Mouse (Mus musculus) ZHBTc4 (cell line): ENCODE measurements around the gene Ptprr.

Source experiments
- DNase-seq: peaks from one replicate; pipeline ENCODE4 v3.0.0-alpha.2; 2011; ENCODE audit warnings: low read depth, low spot score

The Ptprr gene

GRCm38 (mm10) chr10:116264521-116264920 lies 246.5 kb downstream of the Ptprr start:
- no peak for DNase-seq

GRCm38 (mm10) chr10:116266561-116267433 lies 248.8 kb downstream of the Ptprr start:
- DNase-seq: no peak

DNA sequence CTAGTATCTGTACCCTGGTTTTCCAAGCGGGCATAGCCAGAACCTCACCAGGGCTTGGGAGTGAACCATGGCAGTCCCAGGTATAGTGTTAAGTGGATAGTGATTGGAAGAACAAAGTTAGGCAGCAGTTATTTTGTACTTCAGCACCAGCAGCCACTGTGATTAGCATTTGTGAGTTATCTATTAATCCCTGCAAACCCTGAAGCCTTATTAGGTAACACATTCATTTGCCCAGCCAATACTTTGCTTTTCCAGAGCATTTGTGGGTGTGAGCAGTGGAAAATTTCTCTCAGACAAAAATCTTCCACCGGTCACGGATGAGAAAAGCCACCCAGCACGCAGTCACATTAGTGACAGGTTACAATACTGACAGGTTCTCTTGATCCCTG lies 249.4 kb downstream of the Ptprr start:
- DNase-seq: no peak

DNA sequence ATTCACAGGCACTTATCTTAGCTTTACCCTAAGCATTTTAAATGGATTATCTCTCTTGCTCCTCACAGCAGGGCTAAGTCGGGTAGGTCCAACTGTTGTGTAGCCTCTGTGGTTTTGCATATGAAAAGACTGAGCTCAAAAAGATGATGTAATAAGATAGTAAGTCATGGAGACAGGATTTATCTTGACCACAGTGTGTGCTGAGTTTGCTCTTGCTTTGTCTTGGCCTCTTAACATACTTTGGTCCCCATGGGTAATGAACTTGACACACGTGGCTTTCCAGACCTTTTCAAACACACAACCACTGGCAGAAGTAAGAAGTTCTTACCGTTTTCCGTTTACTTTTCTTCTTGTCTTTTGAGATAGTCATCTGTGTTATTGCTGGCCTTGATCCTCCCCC lies 250.3 kb downstream of the Ptprr start:
- DNase-seq: no peak

GRCm38 (mm10) chr10:116270646-116271469 lies 252.8 kb downstream of the Ptprr start:
- DNase-seq: no peak

DNA sequence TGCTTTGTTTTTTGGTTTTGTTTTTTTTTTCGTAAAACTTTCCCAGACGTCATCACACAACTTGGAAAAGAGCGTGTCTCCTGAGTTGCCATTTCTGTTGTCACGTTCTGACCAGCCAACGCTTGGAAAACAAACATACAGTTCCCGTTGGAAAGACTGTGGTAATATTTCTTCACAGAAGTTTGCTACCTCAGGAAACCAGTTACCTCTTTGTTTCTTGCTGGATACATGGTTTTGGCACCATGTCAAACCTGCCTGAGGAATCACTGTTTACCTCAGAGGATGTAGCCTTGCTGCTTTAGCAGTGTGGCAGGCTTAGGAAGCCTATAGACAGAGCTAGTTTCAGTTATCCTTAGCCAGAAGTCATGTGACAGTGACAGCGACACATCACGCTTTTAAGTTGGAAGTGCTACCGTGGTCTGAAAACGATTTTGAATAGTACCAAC lies 253.5 kb downstream of the Ptprr start:
- no peak for DNase-seq

GRCm38 (mm10) chr10:116272156-116272555 lies 254.1 kb downstream of the Ptprr start:
- DNase-seq: no peak

- no peak for DNase-seq
These were observed 257.3 kb downstream of the Ptprr start, which contains the start of gene Ptprb for GRCm38 (mm10) chr10:116275280-116275679. Gene Ptprb (plus strand): TSS chr10:116275523.

DNA sequence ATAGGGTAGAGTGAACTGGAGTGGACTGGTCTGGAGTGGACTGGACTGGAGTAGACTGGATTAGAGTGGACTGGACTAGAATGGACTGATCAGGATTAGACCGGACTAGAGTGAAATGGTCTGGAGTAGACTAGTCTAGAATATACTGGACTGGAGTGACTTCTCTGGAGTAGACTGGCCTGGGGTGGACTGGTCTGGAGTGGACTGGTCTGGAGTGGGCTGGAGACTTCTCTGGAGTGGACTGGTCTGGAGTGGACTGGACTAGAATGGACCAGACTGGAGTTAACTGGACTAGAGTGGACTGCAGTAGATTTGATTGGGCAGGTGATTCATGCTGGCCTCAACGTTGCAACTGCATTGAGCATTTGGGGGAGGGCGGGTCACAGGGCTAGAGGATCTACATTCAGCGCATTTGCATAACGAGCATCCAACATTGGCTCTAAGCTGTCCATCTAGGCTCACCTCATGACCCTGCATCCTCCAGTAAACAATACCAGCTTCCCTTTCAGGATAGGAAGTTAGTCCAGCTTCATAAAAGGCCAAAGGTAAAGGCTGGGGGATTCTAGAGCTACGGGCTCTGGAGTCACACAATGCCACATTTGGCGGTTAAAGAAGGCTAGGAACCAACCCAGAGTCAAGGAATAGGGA lies 268.8 kb downstream of the Ptprr start:
- no peak for DNase-seq

DNA sequence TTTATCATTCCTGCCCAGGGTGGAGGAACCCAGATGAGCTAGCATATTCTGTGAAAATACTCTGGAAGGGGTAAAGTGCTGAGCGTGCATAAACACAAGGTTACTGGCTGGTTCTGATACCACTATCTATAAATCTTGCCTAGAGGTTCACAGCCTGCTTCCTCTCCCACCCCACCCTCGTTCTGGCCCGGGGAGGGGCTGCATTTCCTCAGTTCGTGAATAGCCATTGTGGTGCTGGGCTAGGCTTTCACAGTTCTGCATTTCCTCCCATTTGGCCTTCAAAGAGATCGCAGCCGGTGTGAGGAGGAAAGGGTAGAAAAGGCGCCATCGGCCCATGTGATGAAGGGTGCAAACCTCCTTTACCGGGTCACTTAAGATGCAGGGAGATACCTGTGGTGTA lies 270.1 kb downstream of the Ptprr start:
- peak; percentile 86 for DNase-seq

DNA sequence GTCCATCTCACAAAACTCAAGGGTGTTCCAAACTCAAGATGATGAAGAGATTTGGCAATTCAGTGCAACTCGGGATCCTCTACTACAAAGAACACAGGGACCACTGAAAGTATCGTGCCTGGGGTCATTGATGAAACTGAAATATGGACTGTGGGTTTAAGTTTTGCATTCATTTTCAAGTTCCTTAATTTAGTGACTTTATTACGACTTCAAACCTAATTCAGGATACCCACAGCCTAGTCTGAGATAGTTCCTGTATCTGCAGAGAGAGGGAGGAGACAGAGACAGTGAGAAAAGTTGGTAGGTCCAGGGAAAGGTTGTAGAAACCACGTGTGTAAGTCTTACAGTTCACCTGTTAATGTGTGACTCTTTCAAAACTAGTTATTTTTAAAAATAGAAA lies 272.5 kb downstream of the Ptprr start:
- no peak for DNase-seq

DNA sequence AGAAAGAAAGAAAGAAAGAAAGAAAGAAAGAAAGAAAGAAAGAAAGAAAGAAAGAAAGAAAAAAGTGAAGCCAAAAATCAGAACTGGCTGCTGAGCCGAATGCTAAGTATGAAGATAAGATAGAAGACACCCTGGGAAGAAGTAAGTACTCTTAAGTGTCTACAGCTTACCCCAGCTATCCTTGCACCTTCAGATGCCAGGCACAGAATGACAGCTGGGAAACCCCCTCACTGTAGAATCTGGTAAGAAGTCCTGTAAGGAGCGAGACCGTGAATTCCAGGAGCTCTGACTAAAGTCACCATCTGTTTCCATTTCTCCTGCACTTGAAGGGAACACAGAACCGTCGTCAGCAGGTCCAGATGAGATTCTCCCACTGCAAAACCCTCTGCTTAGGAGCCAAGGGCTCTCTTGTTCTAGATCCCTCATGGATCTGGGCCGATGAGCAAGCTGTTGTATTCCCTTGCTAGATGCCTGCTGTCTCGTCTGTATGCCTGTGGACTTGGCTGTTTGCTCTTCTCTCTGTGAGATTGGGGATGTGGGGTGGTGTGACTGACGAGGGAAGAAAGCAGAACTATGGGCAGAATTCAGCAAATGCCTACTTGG lies 273.2 kb downstream of the Ptprr start:
- DNase-seq: no peak

- no peak for DNase-seq
These were observed 278.4 kb downstream of the Ptprr start for GRCm38 (mm10) chr10:116296439-116296838.

- DNase-seq: peak; percentile 53
These were observed 279.8 kb downstream of the Ptprr start for GRCm38 (mm10) chr10:116297854-116298253.

GRCm38 (mm10) chr10:116300824-116301223 lies 282.8 kb downstream of the Ptprr start:
- DNase-seq: no peak

- peak; percentile 35 for DNase-seq
These were observed 283.2 kb downstream of the Ptprr start for GRCm38 (mm10) chr10:116301258-116301657.

- no peak for DNase-seq
These were observed 286.3 kb downstream of the Ptprr start for GRCm38 (mm10) chr10:116304355-116304754.

- DNase-seq: no peak
These were observed 291.4 kb downstream of the Ptprr start for GRCm38 (mm10) chr10:116309460-116309859.

GRCm38 (mm10) chr10:116310516-116311210 lies 292.6 kb downstream of the Ptprr start:
- DNase-seq: no peak

- DNase-seq: peak; percentile 86
These were observed 301.2 kb downstream of the Ptprr start for GRCm38 (mm10) chr10:116319246-116319645.
